Comparison of ENCODE assay signal across 12 mouse cellular contexts in genomic region chr7:43554550-43554949, GRCm38 (mm10). TPM values are rescaled to one million over a fixed set of nuclear protein-coding genes. Genes with fewer than 3 reads are reported as not detected.
DNase-seq lines count a peak whose midpoint lies in the region; ATAC-seq and TF ChIP-seq lines count a peak whose summit lies in the region.
"Had no signal": no experiment of that assay in that cellular context is flagged by ENCODE, and none has a peak within 500 bp of the region (broad histone marks: within the 10 kb centered on the region; RNA-seq: fewer than 3 reads in every experiment).

No protein-coding gene starts in this region.

- H3K4me1 ChIP-seq in liver, embryonic 16.5 days (ENCODE audit: control insufficient read depth, low read depth, low read length) = no peaks in the 10 kb centered on the region
- H3K4me1 ChIP-seq in stomach, postnatal 0 days (replicated peaks; ENCODE audit: control insufficient read depth, insufficient read depth) = no peaks in the 10 kb centered on the region

- no peak for TF ChIP-seq EP300 in stomach, postnatal 0 days (optimal IDR thresholded peaks at IDR 0.05)

- WGBS in liver, embryonic 16.5 days (ENCODE audit: insufficient replicate concordance) = 13% methylated on average over 3 of the region's 3 CpGs
- 65% methylated on average over 3 of the region's 3 CpGs for WGBS in stomach, postnatal 0 days

- H3K27ac ChIP-seq in liver, embryonic 16.5 days (ENCODE audit: low read length) = no peak overlapping the region
- no peak overlapping the region for H3K27ac ChIP-seq in stomach, postnatal 0 days (replicated peaks)

- TF ChIP-seq CTCF in stomach, postnatal 0 days (IDR thresholded peaks at IDR 0.05; ENCODE audit: low read depth) = no peak

- ATAC-seq in liver, embryonic 16.5 days (ENCODE audit: low read depth) = 0 out of 2 replicates have a peak, but pooled peaks have one; percentile 11
- ATAC-seq in common myeloid progenitor, adult 5-6 weeks (replicated peaks; ENCODE audit: low read depth, poor library complexity, severe bottlenecking) = peak; percentile 80
- ATAC-seq in stomach, postnatal 0 days (ENCODE audit: low FRiP score, low TSS enrichment) = peak; percentile 51; the same call in 1 of the 2 replicates

- DNase-seq in liver = no peak
- DNase-seq in heart, adult 8-10 months (ENCODE audit: low spot score) = peak; percentile 67
- DNase-seq in stomach, postnatal 0 days (ENCODE audit: low spot score) = no peak
- no peak for DNase-seq in ovary, adult 18-20 months (ENCODE audit: low spot score)
- no peak for DNase-seq in cerebellum, adult 18-20 months
- DNase-seq: cerebellum, postnatal 10 days; thymus, adult 18-20 months had no signal

- no peaks in the 10 kb centered on the region for H3K36me3 ChIP-seq in liver, embryonic 16.5 days (ENCODE audit: control insufficient read depth, insufficient read depth)
- H3K36me3 ChIP-seq in stomach, postnatal 0 days (ENCODE audit: control insufficient read depth, insufficient read depth, low read length) = no peaks in the 10 kb centered on the region

- H3K27me3 ChIP-seq in liver, embryonic 16.5 days (ENCODE audit: control insufficient read depth, insufficient read depth, low read depth, low read length) = no peaks in the 10 kb centered on the region
- no peaks in the 10 kb centered on the region for H3K27me3 ChIP-seq in stomach, postnatal 0 days (ENCODE audit: control insufficient read depth, insufficient read depth, low read length)

- H3K9me3 ChIP-seq in liver, embryonic 16.5 days (replicated peaks; ENCODE audit: control insufficient read depth, low read length) = no peaks in the 10 kb centered on the region
- no peaks in the 10 kb centered on the region for H3K9me3 ChIP-seq in stomach, postnatal 0 days (ENCODE audit: control insufficient read depth, low read length)

- H3K4me2 ChIP-seq in liver, embryonic 16.5 days (ENCODE audit: low read depth, low read length) = no peak overlapping the region
- H3K4me2 ChIP-seq in stomach, postnatal 0 days (replicated peaks; ENCODE audit: low read depth) = no peak overlapping the region

- H3K4me3 ChIP-seq in liver, embryonic 16.5 days (ENCODE audit: low read depth, low read length) = no peak overlapping the region
- H3K4me3 ChIP-seq in stomach, postnatal 0 days (ENCODE audit: low read depth, low read length) = no peak overlapping the region

- no peak overlapping the region for H3K9ac ChIP-seq in liver, embryonic 16.5 days (ENCODE audit: low read depth, low read length)
- H3K9ac ChIP-seq in stomach, postnatal 0 days (ENCODE audit: low read length) = no peak overlapping the region

RNA-seq across cellular contexts. Expression of gene Zfp658, which starts 7.5 kb away (rescaled TPM):
- 0.19 and 0.29 TPM in 2 replicates for polyA plus RNA-seq in liver, embryonic 16.5 days (2015; fragmentation: Nextera tagmentation; extraction: Ambion mirVana)
- 1.4 and 1.5 TPM in 2 replicates for total RNA-seq in common myeloid progenitor, adult 5-6 weeks (2017)
- 1 to 10 TPM in 1 of 4 experiments, under 1 TPM in 3; 0.66 to 1.1 (median 0.88) TPM for total RNA-seq in heart, adult 8-10 months (2022)
- 1.2 TPM in 2 replicates for polyA plus RNA-seq in stomach, postnatal 0 days (2015; fragmentation: Nextera tagmentation; extraction: Ambion mirVana)

RNA-seq across cellular contexts. Expression of gene Cd33, which starts 10.3 kb away (rescaled TPM):
- 3.8 and 4.6 TPM in 2 replicates for polyA plus RNA-seq in liver, embryonic 16.5 days (2015; fragmentation: Nextera tagmentation; extraction: Ambion mirVana)
- total RNA-seq in common myeloid progenitor, adult 5-6 weeks (2017) = 3.9 and 5.8 TPM in 2 replicates
- 1 to 10 TPM; 1.6 to 3.1 (median 2.7) TPM for total RNA-seq in heart, adult 8-10 months (2022)
- 2.0 and 2.1 TPM in 2 replicates for polyA plus RNA-seq in stomach, postnatal 0 days (2015; fragmentation: Nextera tagmentation; extraction: Ambion mirVana)

RNA-seq across cellular contexts. Expression of gene Zfp719, which starts 24.9 kb away (rescaled TPM):
- 1.8 and 2.2 TPM in 2 replicates for polyA plus RNA-seq in liver, embryonic 16.5 days (2015; fragmentation: Nextera tagmentation; extraction: Ambion mirVana)
- 7.8 and 8.1 TPM in 2 replicates for total RNA-seq in common myeloid progenitor, adult 5-6 weeks (2017)
- 1 to 10 TPM; 4.4 to 8.0 (median 5.6) TPM for total RNA-seq in heart, adult 8-10 months (2022)
- 4.2 and 4.6 TPM in 2 replicates for polyA plus RNA-seq in stomach, postnatal 0 days (2015; fragmentation: Nextera tagmentation; extraction: Ambion mirVana)

RNA-seq across cellular contexts. Expression of gene 4931406B18Rik, which starts 48.8 kb away (rescaled TPM):
- polyA plus RNA-seq in liver, embryonic 16.5 days (2015; fragmentation: Nextera tagmentation; extraction: Ambion mirVana) = not detected in 2 replicates
- total RNA-seq in common myeloid progenitor, adult 5-6 weeks (2017) = not detected in 2 replicates
- not detected for total RNA-seq in heart, adult 8-10 months (2022)
- 0.02 TPM in 1 of 2 replicates, not detected in the other for polyA plus RNA-seq in stomach, postnatal 0 days (2015; fragmentation: Nextera tagmentation; extraction: Ambion mirVana)
- total RNA-seq: left cerebral cortex, postnatal 10 days; megakaryocyte-erythroid progenitor cell, adult 5-6 weeks had no signal
- polyA plus RNA-seq: heart, embryonic 14.5 days had no signal

RNA-seq across cellular contexts. Expression of gene Zfp819, which starts 52.4 kb away (rescaled TPM):
- not detected in 2 replicates for polyA plus RNA-seq in liver, embryonic 16.5 days (2015; fragmentation: Nextera tagmentation; extraction: Ambion mirVana)
- 0.09 TPM in 1 of 2 replicates, not detected in the other for total RNA-seq in common myeloid progenitor, adult 5-6 weeks (2017)
- not detected for total RNA-seq in heart, adult 8-10 months (2022)
- polyA plus RNA-seq in stomach, postnatal 0 days (2015; fragmentation: Nextera tagmentation; extraction: Ambion mirVana) = not detected in 2 replicates
- total RNA-seq: left cerebral cortex, postnatal 10 days; megakaryocyte-erythroid progenitor cell, adult 5-6 weeks had no signal
- polyA plus RNA-seq: heart, embryonic 14.5 days had no signal

Comparison
In these comparisons a context has a peak if more than half of its experiments do, and no peak if none do; other contexts are left out.
1. ATAC-seq: peak in every context shown above with its lines; median percentile 80 in common myeloid progenitor, adult 5-6 weeks; 51 in stomach, postnatal 0 days; 11 in liver, embryonic 16.5 days.